Mouse (Mus musculus) neural tube, embryonic 14.5 days (tissue): ENCODE results near the gene Hsd3b7. TPM values are rescaled to one million over a fixed set of nuclear protein-coding genes. Genes with fewer than 3 reads are reported as not detected.
A peak's percentile ranks its signal among the peaks of the same experiment; 100 is the strongest.

Source experiments
- ATAC-seq: fragments of 200-750 bp; cut with Nextera tagmentation; 2 replicates; pipeline ENCODE4 v1.8.0; 2017; ENCODE audit warnings: low read depth, mild to moderate bottlenecking, moderate TSS enrichment, moderate library complexity
- H3K27ac ChIP-seq: fragments of 300-500 bp; sonication (generic); 2 replicates; pipeline ENCODE4 v1.5.1; 2014; ENCODE audit warnings: low read depth, mild to moderate bottlenecking, control low read depth, low read length, moderate library complexity, mixed read lengths
- H3K27me3 ChIP-seq: fragments of 300-500 bp; sonication (generic); 2 replicates; pipeline ENCODE4 v1.6.1; 2014; ENCODE audit warnings: low read length; ENCODE audit not compliant: control insufficient read depth, insufficient read depth
- H3K36me3 ChIP-seq: fragments of 300-500 bp; sonication (generic); 2 replicates; pipeline ENCODE4 v1.6.1; 2014; ENCODE audit warnings: low read length, mixed read lengths; ENCODE audit not compliant: control insufficient read depth, insufficient read depth
- H3K4me1 ChIP-seq: fragments of 300-500 bp; sonication (generic); 2 replicates; pipeline ENCODE4 v1.6.1; 2014; ENCODE audit warnings: low read length; ENCODE audit not compliant: control insufficient read depth, insufficient read depth
- H3K4me2 ChIP-seq: fragments of 300-500 bp; sonication (generic); 2 replicates; pipeline ENCODE4 v1.6.1; 2014; ENCODE audit warnings: mild to moderate bottlenecking, low read depth, low read length, control low read depth
- H3K4me3 ChIP-seq: fragments of 300-500 bp; sonication (generic); 2 replicates; pipeline ENCODE4 v1.5.1; 2014; ENCODE audit warnings: low read depth, low read length, control low read depth, mixed read lengths
- H3K9ac ChIP-seq: fragments of 300-500 bp; sonication (generic); replicated peaks from 2 replicates; pipeline ENCODE4 v1.6.1; 2014; ENCODE audit warnings: low read depth, mild to moderate bottlenecking, control low read depth, low read length, mixed read lengths
- H3K9me3 ChIP-seq: fragments of 300-500 bp; sonication (generic); 2 replicates; pipeline ENCODE4 v1.6.1; 2016; ENCODE audit warnings: low read length; ENCODE audit not compliant: control insufficient read depth
- WGBS: fragments of 180-500 bp; shearing (Covaris S2); extraction: QIAGEN DNeasy Blood & Tissue Kit; methylation state at CpG from one replicate; pipeline ENCODE4 v1.1.7; 2014; 5-methylcytosine and 5-hydroxymethylcytosine counted together
- polyA plus RNA-seq: library from polyadenylated mRNA; unstranded; fragments of >200 nt; fragmentation: Nextera tagmentation; extraction: Ambion mirVana; gene quantifications from 2 replicates; pipeline ENCODE4 v1.2.1, GENCODE M21; 2014

Hsd3b7 gene
- polyA plus RNA-seq, 1 experiment from 2014 or later: 7.0 TPM

- Histone ChIP-seq H3K27ac (no peak within 1 kb of the TSS), H3K9ac (no peak within 1 kb of the TSS), H3K27me3 (no peaks in the 10 kb centered on the region), H3K9me3 (no peaks in the 10 kb centered on the region), H3K4me2 (no peak within 1 kb of the TSS), H3K36me3 (peaks cover 83% of the 10 kb centered on the region), H3K4me3 (no peak within 1 kb of the TSS), H3K4me1 (no peaks in the 10 kb centered on the region)
- WGBS: 98% methylated on average over 7 of the region's 7 CpGs
- ATAC-seq: no peak
These were observed 15.1 kb upstream of the Hsd3b7 start, which contains the start of gene Gm49388 for GRCm38 (mm10) chr7:127785308-127785707. Gene Gm49388, plus strand, starts transcription at chr7:127785608.

GRCm38 (mm10) chr7:127797076-127797845 is 3.1 kb upstream of the Hsd3b7 start:
- no peaks in the 10 kb centered on the region for H3K4me1 ChIP-seq
- WGBS: 96% methylated on average over 23 of the region's 23 CpGs

GRCm38 (mm10) chr7:127798591-127798990 is 1.8 kb upstream of the Hsd3b7 start:
- Histone ChIP-seq H3K4me3 (no peak overlapping the region), H3K27me3 (no peaks in the 10 kb centered on the region), H3K36me3 (peaks cover 50% of the 10 kb centered on the region), H3K4me2 (no peak overlapping the region), H3K27ac (no peak overlapping the region), H3K4me1 (no peaks in the 10 kb centered on the region), H3K9ac (no peak overlapping the region), H3K9me3 (no peaks in the 10 kb centered on the region)
- no peak for ATAC-seq
- WGBS: 91% methylated on average over 4 of the region's 4 CpGs

More at GRCm38 (mm10) chr7:127797076-127797845, 3.1 kb upstream of the Hsd3b7 start:
- no peak overlapping the region for H3K4me3 ChIP-seq
- H3K36me3 ChIP-seq: peaks cover 61% of the 10 kb centered on the region
- H3K9me3 ChIP-seq: no peaks in the 10 kb centered on the region
- no peak overlapping the region for H3K9ac ChIP-seq
- no peak overlapping the region for H3K27ac ChIP-seq
- ATAC-seq: no peak
- no peak overlapping the region for H3K4me2 ChIP-seq
- H3K27me3 ChIP-seq: no peaks in the 10 kb centered on the region

DNA sequence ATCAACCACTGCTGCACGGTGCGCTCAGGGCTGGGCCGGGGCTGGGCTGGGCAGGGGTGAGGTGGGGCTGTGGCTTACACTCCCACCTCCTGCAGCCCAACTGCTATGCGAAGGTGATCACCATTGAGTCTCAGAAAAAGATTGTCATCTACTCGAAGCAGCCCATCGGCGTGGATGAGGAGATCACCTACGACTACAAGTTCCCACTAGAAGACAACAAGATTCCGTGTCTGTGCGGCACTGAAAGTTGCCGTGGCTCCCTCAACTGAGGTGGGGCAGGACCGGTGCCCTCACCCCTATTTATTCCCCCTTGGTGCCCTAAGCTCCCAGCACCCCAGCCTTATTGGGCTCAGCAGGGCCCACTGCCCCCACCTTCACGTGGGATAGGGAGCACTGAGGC is 1.2 kb upstream of the Hsd3b7 start:
- no peak for ATAC-seq
- Histone ChIP-seq H3K4me2 (no peak overlapping the region), H3K9me3 (no peaks in the 10 kb centered on the region), H3K4me1 (no peaks in the 10 kb centered on the region), H3K27me3 (no peaks in the 10 kb centered on the region), H3K9ac (no peak overlapping the region), H3K4me3 (no peak overlapping the region), H3K27ac (no peak overlapping the region), H3K36me3 (peaks cover 48% of the 10 kb centered on the region)
- WGBS: 92% methylated on average over 13 of the region's 13 CpGs

DNA sequence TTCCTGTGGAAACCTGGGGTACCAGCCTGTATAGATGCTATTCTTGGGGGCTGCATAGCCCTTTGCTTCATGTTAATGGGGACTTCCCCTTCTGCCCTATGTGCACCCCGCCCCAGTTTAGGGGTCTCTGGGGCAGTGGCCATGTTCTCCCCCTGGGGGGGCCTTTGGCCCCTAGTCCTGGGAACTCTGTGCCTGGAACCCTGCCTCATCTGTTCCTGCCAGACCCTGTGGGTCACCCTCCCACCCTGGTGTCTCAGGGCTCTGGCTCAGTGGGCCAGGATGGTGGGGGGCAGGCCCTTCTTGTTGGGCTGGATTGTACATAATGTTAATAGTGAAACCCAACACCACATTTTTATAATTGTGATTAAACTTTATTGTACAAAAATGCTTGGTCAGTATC is 666 bp upstream of the Hsd3b7 start:
- no peak for ATAC-seq
- Histone ChIP-seq H3K27me3 (no peaks in the 10 kb centered on the region), H3K9me3 (no peaks in the 10 kb centered on the region), H3K9ac (no peak overlapping the region), H3K4me2 (no peak overlapping the region), H3K27ac (no peak overlapping the region), H3K4me1 (no peaks in the 10 kb centered on the region), H3K36me3 (peaks cover 47% of the 10 kb centered on the region), H3K4me3 (no peak overlapping the region)
- 100% methylated on average over 1 of the region's 1 CpGs for WGBS

GRCm38 (mm10) chr7:127801010-127801621 is 712 bp downstream of the Hsd3b7 start:
- Histone ChIP-seq H3K9me3 (no peaks in the 10 kb centered on the region), H3K4me1 (no peaks in the 10 kb centered on the region), H3K27ac (no peak overlapping the region), H3K9ac (no peak overlapping the region), H3K27me3 (no peaks in the 10 kb centered on the region), H3K36me3 (peaks cover 33% of the 10 kb centered on the region), H3K4me2 (peak overlapping the region; percentile 18; the same call in 1 of the 2 replicates), H3K4me3 (no peak overlapping the region)
- no peak for ATAC-seq
- 96% methylated on average over 8 of the region's 8 CpGs for WGBS

GRCm38 (mm10) chr7:127802313-127802712 is 1.9 kb downstream of the Hsd3b7 start:
- Histone ChIP-seq H3K27ac (no peak overlapping the region), H3K4me1 (no peaks in the 10 kb centered on the region), H3K4me3 (no peak overlapping the region), H3K9ac (no peak overlapping the region), H3K36me3 (peaks cover 22% of the 10 kb centered on the region), H3K27me3 (no peaks in the 10 kb centered on the region), H3K4me2 (no peak overlapping the region), H3K9me3 (no peaks in the 10 kb centered on the region)
- 92% methylated on average over 17 of the region's 17 CpGs for WGBS
- no peak for ATAC-seq

- Histone ChIP-seq H3K36me3 (peaks cover 10% of the 10 kb centered on the region), H3K27me3 (no peaks in the 10 kb centered on the region), H3K4me2 (no peak overlapping the region), H3K9ac (no peak overlapping the region), H3K27ac (no peak overlapping the region), H3K9me3 (no peaks in the 10 kb centered on the region), H3K4me3 (no peak overlapping the region), H3K4me1 (no peaks in the 10 kb centered on the region)
- no peak for ATAC-seq
- 67% methylated on average over 5 of the region's 5 CpGs for WGBS
These were observed 8.4 kb downstream of the Hsd3b7 start for GRCm38 (mm10) chr7:127808821-127809220.

- ATAC-seq: no peak
- Histone ChIP-seq H3K9me3 (no peaks in the 10 kb centered on the region), H3K36me3 (peaks cover 15% of the 10 kb centered on the region), H3K4me2 (no peak overlapping the region), H3K27me3 (no peaks in the 10 kb centered on the region), H3K4me3 (no peak overlapping the region), H3K27ac (no peak overlapping the region), H3K4me1 (no peaks in the 10 kb centered on the region), H3K9ac (no peak overlapping the region)
- 91% methylated on average over 1 of the region's 1 CpGs for WGBS
These were observed 9.4 kb downstream of the Hsd3b7 start for GRCm38 (mm10) chr7:127809846-127810245.
